Comparison of ENCODE assay signal across 35 mouse cellular contexts in genomic region chr10:41054005-41054404, GRCm38 (mm10). TPM values are rescaled to one million over a fixed set of nuclear protein-coding genes. Genes with fewer than 3 reads are reported as not detected.
"Had no signal": no experiment of that assay in that cellular context is flagged by ENCODE, and none has a peak within 500 bp of the region (broad histone marks: within the 10 kb centered on the region; RNA-seq: fewer than 3 reads in every experiment).

No protein-coding gene starts in this region.

- H3K4me3 ChIP-seq: heart, adult 2 months; heart, embryonic 13.5 days; heart, embryonic 15.5 days; hindbrain, embryonic 13.5 days; hindbrain, embryonic 15.5 days; kidney, embryonic 15.5 days; layer of hippocampus, adult 2 months; left cerebral cortex, adult 2 months; limb, embryonic 10.5 days; limb, embryonic 12.5 days; liver, embryonic 13.5 days; liver, embryonic 15.5 days had no signal

- DNase-seq: gastrocnemius, postnatal 14 days; gastrocnemius, postnatal 36 days; heart, adult 11 months; heart, adult 2 months; heart, postnatal 14 days; heart, postnatal 36 days; kidney, adult 11 months; kidney, adult 2 months; kidney, adult 9 months; kidney, postnatal 14 days; kidney, postnatal 4 days; liver; liver, embryonic 13.5 days; liver, postnatal 0 days had no signal

- H3K4me2 ChIP-seq: heart, embryonic 11.5 days; heart, embryonic 13.5 days; heart, embryonic 15.5 days; hindbrain, embryonic 13.5 days; hindbrain, embryonic 15.5 days; kidney, embryonic 15.5 days; limb, embryonic 12.5 days; liver, embryonic 11.5 days; liver, embryonic 13.5 days; liver, embryonic 15.5 days had no signal

- H3K9me3 ChIP-seq: heart, embryonic 13.5 days; heart, embryonic 15.5 days; hindbrain, embryonic 13.5 days; hindbrain, embryonic 15.5 days; kidney, embryonic 15.5 days; limb, embryonic 10.5 days; limb, embryonic 12.5 days; liver, embryonic 13.5 days; liver, embryonic 15.5 days had no signal

- H3K27me3 ChIP-seq: heart, embryonic 13.5 days; heart, embryonic 15.5 days; hindbrain, embryonic 13.5 days; hindbrain, embryonic 15.5 days; kidney, embryonic 15.5 days; limb, embryonic 12.5 days; liver, embryonic 13.5 days had no signal

- H3K27ac ChIP-seq: heart, adult 2 months; heart, embryonic 13.5 days; heart, embryonic 15.5 days; hindbrain, embryonic 13.5 days; hindbrain, embryonic 15.5 days; hindbrain, postnatal 0 days; kidney, embryonic 15.5 days; kidney, postnatal 0 days; layer of hippocampus, adult 2 months; left cerebral cortex, adult 2 months; limb, embryonic 10.5 days; limb, embryonic 12.5 days; liver, embryonic 13.5 days; liver, embryonic 15.5 days had no signal

- H3K36me3 ChIP-seq: heart, embryonic 13.5 days; heart, embryonic 15.5 days; hindbrain, embryonic 13.5 days; hindbrain, embryonic 15.5 days; kidney, embryonic 15.5 days; limb, embryonic 10.5 days; limb, embryonic 12.5 days; liver, embryonic 13.5 days; liver, embryonic 15.5 days had no signal

- ATAC-seq: hindbrain, postnatal 0 days; intestine, embryonic 16.5 days; liver, postnatal 0 days had no signal

- H3K9ac ChIP-seq: heart, embryonic 13.5 days; heart, embryonic 15.5 days; hindbrain, embryonic 13.5 days; hindbrain, embryonic 15.5 days; kidney, embryonic 15.5 days; limb, embryonic 12.5 days; liver, embryonic 13.5 days; liver, embryonic 15.5 days; liver, postnatal 0 days had no signal

- H3K4me1 ChIP-seq: heart, embryonic 13.5 days; heart, embryonic 15.5 days; hindbrain, embryonic 13.5 days; hindbrain, embryonic 15.5 days; kidney, embryonic 15.5 days; limb, embryonic 10.5 days; limb, embryonic 12.5 days; liver, embryonic 15.5 days had no signal

RNA-seq across cellular contexts. Expression of gene Gpr6, which starts 18.1 kb away (rescaled TPM):
- total RNA-seq: gastrocnemius, adult 8-10 months; gastrocnemius, postnatal 14 days; gastrocnemius, postnatal 36 days; heart, adult 2 months; heart, postnatal 14 days; heart, postnatal 36 days; hematopoietic stem cell, adult 5-6 weeks had no signal
- polyA plus RNA-seq: gonadal fat pad, adult 2 months; heart, adult 2 months; heart, embryonic 11.5 days; heart, embryonic 13.5 days; heart, embryonic 15.5 days; heart, postnatal 0 days; hindbrain, embryonic 11.5 days; intestine, embryonic 16.5 days; kidney, adult 2 months; kidney, postnatal 0 days; limb, embryonic 10.5 days; limb, embryonic 12.5 days; limb, embryonic 14.5 days; liver, embryonic 11.5 days; liver, embryonic 13.5 days; liver, embryonic 15.5 days; liver, postnatal 0 days had no signal
